Mouse (Mus musculus) embryonic facial prominence, embryonic 15.5 days (tissue): ENCODE data around the gene Srp9. TPM values are rescaled to one million over a fixed set of nuclear protein-coding genes. Genes with fewer than 3 reads are reported as not detected.

ENCODE experiments used
- polyA plus RNA-seq: library from polyadenylated mRNA; unstranded; fragments of >200 nt; fragmentation: Nextera tagmentation; extraction: Ambion mirVana; gene quantifications from 2 replicates; pipeline ENCODE4 v1.2.1, GENCODE M21; 2015

Srp9 gene
- polyA plus RNA-seq, 1 experiment from 2014 or later, result 141 TPM

Other genes with a start within 250 kb of the Srp9 start
- 23.3 and 25.6 TPM in 2 replicates for gene Enah, start 104.7 kb upstream of the Srp9 start, polyA plus RNA-seq
- gene Vmn1r1, start 39.7 kb downstream of the Srp9 start, polyA plus RNA-seq, result not detected in 2 replicates
- 142 and 143 TPM in 2 replicates for gene Degs1, start 158.1 kb downstream of the Srp9 start, polyA plus RNA-seq
- gene Fbxo28, start 216.9 kb downstream of the Srp9 start, polyA plus RNA-seq, result 21.1 and 22.0 TPM in 2 replicates